Mouse (Mus musculus) cerebellum, adult 2 months (tissue): ENCODE results near the gene Mocs1. TPM values are rescaled to one million over a fixed set of nuclear protein-coding genes. Genes with fewer than 3 reads are reported as not detected.

Experiments
- DNase-seq, 2 experiments: peaks; one replicate each; pipeline ENCODE4 v3.0.0; 2021
- H3K27ac ChIP-seq: fragments of 200-500 bp; 2 replicates; pipeline ENCODE4 v1.5.1; 2012; ENCODE audit warnings: low read length, control low read depth, inconsistent platforms; ENCODE audit not compliant: insufficient read depth
- H3K27me3 ChIP-seq: fragments of 200-500 bp; 2 replicates; pipeline ENCODE4 v1.6.1; 2012; ENCODE audit warnings: inconsistent platforms, mild to moderate bottlenecking, low read length, moderate library complexity; ENCODE audit not compliant: control insufficient read depth, insufficient read depth
- H3K4me1 ChIP-seq: fragments of 200-500 bp; 2 replicates; pipeline ENCODE4 v1.6.1; 2011; ENCODE audit warnings: low read length; ENCODE audit not compliant: control insufficient read depth, insufficient read depth
- H3K4me3 ChIP-seq: fragments of 200-500 bp; replicated peaks from 2 replicates; pipeline ENCODE3; 2011; ENCODE audit warnings: mild to moderate bottlenecking, low read depth, low read length, control low read depth; ENCODE audit not compliant: insufficient read depth
- CTCF ChIP-seq: fragments of 200-500 bp; IDR thresholded peaks from 2 replicates; pipeline ENCODE4 v1.5.1; 2011; ENCODE audit warnings: low read depth, mild to moderate bottlenecking, control low read depth, low read length, moderate library complexity, borderline replicate concordance; ENCODE audit not compliant: insufficient read depth
- POLR2A ChIP-seq: fragments of 200-500 bp; IDR thresholded peaks from 2 replicates; pipeline ENCODE4 v1.6.1; 2011; ENCODE audit warnings: low read length, control low read depth, borderline replicate concordance; ENCODE audit not compliant: insufficient read depth
- WGBS: fragments of 180-500 bp; shearing (Covaris S2); methylation state at CpG from one replicate; pipeline ENCODE4 v1.1.7; 2018; 5-methylcytosine and 5-hydroxymethylcytosine counted together
- polyA plus RNA-seq: library from polyadenylated mRNA; depleted of rRNA; stranded (reverse); fragments of >200 nt; gene quantifications from 2 replicates; pipeline ENCODE4 v1.2.3, GENCODE M21; 2012

Mocs1 gene
- polyA plus RNA-seq, 1 experiment, result 14.4 TPM

DNA sequence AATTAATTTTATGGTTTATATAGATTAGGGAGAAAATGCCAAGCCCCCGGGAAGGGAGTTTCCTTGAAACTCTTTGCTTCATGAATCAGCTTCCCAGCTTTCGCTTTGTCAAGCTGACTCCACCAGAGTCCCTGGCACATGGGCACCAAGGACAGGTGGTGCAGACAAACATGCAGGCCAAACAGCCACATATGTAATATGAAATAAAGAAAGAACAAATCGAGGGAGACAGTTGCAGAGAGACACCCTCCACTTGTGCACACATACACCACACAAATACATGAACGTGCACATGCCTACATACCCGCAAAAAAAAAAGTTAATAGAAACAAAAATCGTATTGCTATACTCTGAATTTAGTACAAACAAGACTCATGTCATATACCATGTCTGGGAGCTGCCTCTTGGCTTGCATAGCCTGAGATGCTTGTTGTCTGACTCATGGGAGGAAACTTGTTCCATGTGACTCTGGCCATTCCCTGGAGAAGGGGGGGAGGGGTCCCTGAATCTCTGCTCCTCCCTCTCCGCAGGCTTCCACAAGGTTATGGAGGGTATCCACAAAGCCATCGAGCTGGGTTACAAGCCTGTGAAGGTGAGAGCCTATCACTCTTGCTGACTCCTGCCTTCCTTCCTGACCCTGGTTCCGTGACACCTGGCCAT lies 20.5 kb downstream of the Mocs1 start:
- TF ChIP-seq CTCF (no peak), POLR2A (no peak)
- no peak overlapping the region for H3K4me3 ChIP-seq
- H3K27ac ChIP-seq, result no peak overlapping the region
- 51% methylated on average over 9 of the region's 9 CpGs for WGBS
- DNase-seq, result peak in 1 of 2 experiments; percentile 12
- H3K27me3 ChIP-seq, result no peaks in the 10 kb centered on the region
- peaks cover 7% of the 10 kb centered on the region; the same call in 1 of the 2 replicates for H3K4me1 ChIP-seq

DNA sequence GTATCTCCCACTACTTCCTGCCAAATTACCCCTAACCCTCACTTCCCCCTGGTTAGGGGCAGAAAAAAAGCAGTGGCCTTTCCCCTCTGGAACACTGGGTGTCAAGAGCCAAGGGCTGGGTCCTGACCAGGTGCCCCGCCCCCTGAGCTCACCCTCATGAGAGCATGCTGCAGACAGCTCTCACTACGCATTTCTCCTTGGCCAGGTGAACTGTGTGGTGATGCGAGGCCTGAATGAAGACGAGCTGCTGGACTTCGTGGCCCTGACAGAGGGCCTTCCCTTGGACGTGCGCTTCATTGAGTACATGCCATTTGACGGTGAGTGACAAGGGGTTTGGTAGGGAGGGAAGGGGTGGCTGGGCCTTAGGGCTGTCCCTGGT lies 21.1 kb downstream of the Mocs1 start:
- TF ChIP-seq POLR2A (no peak), CTCF (no peak)

DNA sequence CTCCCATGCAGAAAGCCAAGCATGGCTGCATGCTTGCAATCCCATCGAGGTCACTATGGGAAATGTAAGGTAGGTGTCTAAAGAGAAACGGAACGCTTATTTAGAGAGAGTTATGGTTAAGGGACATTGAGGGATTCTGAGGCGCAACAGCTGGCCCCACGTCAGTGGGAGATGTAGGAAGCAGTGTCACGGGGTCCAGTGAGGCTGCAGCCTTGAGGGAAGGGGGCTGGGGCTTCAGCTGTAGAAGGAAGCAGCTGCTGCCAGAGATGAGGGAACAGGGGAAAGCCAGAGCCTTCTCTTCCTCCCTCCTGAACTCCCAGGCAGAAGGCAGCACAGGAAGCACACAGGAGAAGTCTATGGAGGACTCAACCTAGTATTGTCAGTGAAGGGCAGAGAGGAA lies 22.8 kb downstream of the Mocs1 start:
- H3K27ac ChIP-seq, result no peak overlapping the region
- H3K4me1 ChIP-seq, result peaks cover 7% of the 10 kb centered on the region
- H3K4me3 ChIP-seq, result no peak overlapping the region
- no peaks in the 10 kb centered on the region for H3K27me3 ChIP-seq
- 90% methylated on average over 6 of the region's 6 CpGs for WGBS
- no peak for DNase-seq
- no peak for TF ChIP-seq CTCF

More for the DNA sequence above, 21.1 kb downstream of the Mocs1 start:
- Histone ChIP-seq H3K27ac (no peak overlapping the region), H3K27me3 (no peaks in the 10 kb centered on the region), H3K4me3 (no peak overlapping the region), H3K4me1 (peaks cover 7% of the 10 kb centered on the region; the same call in 1 of the 2 replicates)
- WGBS, result 81% methylated on average over 8 of the region's 8 CpGs
- no peak for DNase-seq

DNA sequence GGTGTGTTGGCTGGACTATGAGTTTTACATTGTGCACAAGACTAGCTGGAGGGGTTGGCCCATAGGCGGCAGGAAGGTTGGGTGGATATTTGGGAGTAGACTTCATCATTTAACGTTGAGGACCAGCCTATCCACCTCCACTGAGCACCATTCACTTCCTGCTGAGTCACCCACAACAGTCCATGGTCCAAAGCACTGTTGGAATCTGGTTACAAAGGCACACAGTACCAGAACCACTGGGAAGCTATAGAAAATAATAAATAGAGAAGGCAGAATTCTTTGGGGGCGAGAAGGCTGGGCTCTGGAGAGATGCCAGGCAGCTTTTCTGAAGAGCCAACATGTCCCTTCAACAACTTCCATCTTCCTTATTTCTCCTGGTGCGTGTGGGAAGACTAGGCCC lies 28.2 kb downstream of the Mocs1 start:
- H3K27ac ChIP-seq, result no peak overlapping the region
- no peaks in the 10 kb centered on the region for H3K27me3 ChIP-seq
- DNase-seq, result no peak
- WGBS, result 76% methylated on average over 4 of the region's 4 CpGs
- TF ChIP-seq CTCF (no peak), POLR2A (no peak)
- H3K4me3 ChIP-seq, result no peak overlapping the region
- no peaks in the 10 kb centered on the region; the same call in 1 of the 2 replicates for H3K4me1 ChIP-seq

DNA sequence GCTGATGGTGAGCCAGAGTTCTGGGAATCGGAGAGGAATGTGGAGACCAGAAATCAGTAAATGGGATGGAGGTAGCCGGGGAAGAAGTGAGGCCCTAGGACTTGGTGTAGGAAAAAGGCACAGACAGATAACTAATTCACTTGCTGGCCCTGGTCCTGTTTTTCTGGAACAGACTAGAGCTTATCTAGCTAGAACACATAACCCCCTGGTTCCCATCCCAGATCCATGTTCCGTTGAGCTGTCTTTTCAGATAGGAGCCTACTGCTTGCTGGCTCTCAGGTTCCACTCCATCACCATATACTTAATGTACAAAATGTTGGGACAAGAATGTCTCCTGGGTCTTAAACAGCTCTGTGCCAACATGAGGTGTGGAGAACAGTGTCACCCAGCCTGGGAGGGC lies 29.7 kb downstream of the Mocs1 start:
- 97% methylated on average over 3 of the region's 3 CpGs for WGBS
- Histone ChIP-seq H3K4me1 (no peaks in the 10 kb centered on the region; the same call in 1 of the 2 replicates), H3K27me3 (no peaks in the 10 kb centered on the region), H3K4me3 (no peak overlapping the region), H3K27ac (no peak overlapping the region)
- no peak for DNase-seq
- no peak for TF ChIP-seq POLR2A
- no peak for TF ChIP-seq CTCF

DNA sequence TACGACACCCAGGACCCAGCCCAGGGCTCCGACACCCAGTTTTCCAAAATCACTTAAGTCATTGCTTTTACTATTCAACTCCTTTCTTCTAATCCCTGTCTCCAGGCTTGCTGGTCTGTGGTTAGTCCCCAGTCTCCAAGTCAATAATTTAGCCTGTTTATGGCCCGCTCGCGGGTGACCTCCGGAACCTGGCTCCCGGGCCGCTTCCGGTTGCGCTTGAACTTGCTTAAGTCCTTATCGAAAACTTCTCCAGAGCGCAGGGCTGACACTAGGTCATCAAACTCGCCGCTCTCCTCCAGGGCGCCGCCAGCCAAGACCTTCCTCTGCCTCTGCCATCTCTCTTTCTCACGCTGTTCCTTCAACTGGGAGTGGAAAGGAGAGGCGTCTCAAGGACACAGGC lies 30.2 kb downstream of the Mocs1 start:
- TF ChIP-seq CTCF (no peak), POLR2A (no peak)
- WGBS, result 93% methylated on average over 18 of the region's 18 CpGs
- H3K4me1 ChIP-seq, result no peaks in the 10 kb centered on the region; the same call in 1 of the 2 replicates
- no peak overlapping the region for H3K4me3 ChIP-seq
- no peak for DNase-seq
- H3K27me3 ChIP-seq, result no peaks in the 10 kb centered on the region
- H3K27ac ChIP-seq, result no peak overlapping the region

DNA sequence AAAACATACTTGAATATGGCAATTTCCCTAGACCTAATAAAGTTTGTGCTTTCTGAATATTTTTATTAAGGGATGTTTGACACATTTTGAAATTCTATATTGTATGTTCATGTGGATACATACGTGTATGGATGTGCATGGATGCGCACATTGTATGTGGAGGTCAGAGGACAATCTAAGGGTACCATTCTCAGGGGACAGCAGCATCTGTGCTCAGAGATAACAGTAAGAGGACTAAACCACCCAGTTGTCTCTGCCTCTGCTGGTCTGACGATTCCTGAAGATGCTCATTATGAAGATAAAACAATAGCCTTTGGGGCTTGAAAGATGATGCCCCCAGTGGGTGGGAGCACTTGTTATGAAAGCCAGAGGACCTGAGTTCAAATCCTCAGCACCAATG lies 36.7 kb downstream of the Mocs1 start:
- Histone ChIP-seq H3K27me3 (no peaks in the 10 kb centered on the region), H3K4me1 (no peaks in the 10 kb centered on the region), H3K4me3 (no peak overlapping the region), H3K27ac (no peak overlapping the region)
- TF ChIP-seq POLR2A, result no peak
- no peak for TF ChIP-seq CTCF
- 89% methylated on average over 3 of the region's 3 CpGs for WGBS
- no peak for DNase-seq

DNA sequence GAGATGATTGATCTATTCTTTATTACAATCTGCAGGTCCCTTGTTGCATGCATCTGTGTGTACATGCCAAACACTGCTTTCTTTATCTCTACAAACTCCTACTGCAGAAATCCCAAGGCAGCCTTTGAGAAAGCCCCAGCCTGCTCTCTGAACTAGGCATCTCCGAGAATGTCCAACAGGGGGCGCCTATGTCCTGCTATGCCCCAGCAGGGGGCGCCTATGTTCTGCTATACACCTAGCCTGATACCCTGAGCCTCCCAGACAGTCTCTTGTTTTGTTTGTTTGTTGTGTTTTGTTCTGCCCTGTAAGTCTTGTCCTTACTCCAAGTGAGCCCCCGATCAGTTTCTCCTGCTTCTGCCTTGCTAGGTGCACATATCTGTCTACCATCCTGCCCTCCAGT lies 40.1 kb downstream of the Mocs1 start:
- 36% methylated on average over 4 of the region's 4 CpGs for WGBS
- TF ChIP-seq POLR2A (no peak), CTCF (peak; percentile 92)
- DNase-seq, result peak; percentile 76 to 87
- Histone ChIP-seq H3K4me1 (no peaks in the 10 kb centered on the region), H3K4me3 (no peak overlapping the region), H3K27me3 (no peaks in the 10 kb centered on the region), H3K27ac (no peak overlapping the region)
